Mouse (Mus musculus): ENCODE results near the gene Dapk1.

GRCm38 (mm10) chr13:60612160-60612559, 10.4 kb downstream of the Dapk1 start:
- TF ChIP-seq CTCF (IDR thresholded peaks at IDR 0.05; ENCODE audit: extremely low read depth, insufficient read depth, insufficient read length, insufficient replicate concordance) (no peak), POLR2A (IDR thresholded peaks at IDR 0.05; ENCODE audit: low read depth, low read length) (no peak)

Data from spleen, adult 2 months (tissue).